Mouse (Mus musculus) embryo, embryonic 10 days (tissue): ENCODE measurements at regions not wholly inside any gene's neighbourhood (a gene's known extent, or its start where the extent isn't known, plus 50 kb on each side); places are given as distances from the start of the nearest gene placed in this dataset.

Experiments used
- DNase-seq: peaks from one replicate; pipeline ENCODE4 v3.0.0-alpha.2; 2015; ENCODE audit warnings: low spot score

DNA sequence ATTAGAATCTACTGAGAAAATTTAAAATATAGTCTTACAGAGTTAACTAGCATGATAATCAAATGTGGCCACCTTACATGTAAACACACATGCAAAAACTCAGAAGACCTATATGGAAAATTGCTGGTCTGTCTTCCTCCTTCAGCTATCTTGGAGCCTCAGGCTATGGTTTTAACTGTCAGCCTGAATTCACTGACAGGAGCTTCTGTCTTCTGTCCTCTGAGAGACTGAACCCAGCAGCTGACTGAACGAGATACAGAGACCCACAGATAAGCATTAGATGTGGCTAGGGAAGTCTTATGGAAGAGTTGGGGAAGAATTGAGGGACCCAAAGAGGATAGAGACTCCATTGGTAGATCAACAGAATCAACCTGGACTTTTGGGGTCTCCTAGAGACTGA lies 360.0 kb upstream of the Meox2 start:
- DNase-seq = no peak

DNA sequence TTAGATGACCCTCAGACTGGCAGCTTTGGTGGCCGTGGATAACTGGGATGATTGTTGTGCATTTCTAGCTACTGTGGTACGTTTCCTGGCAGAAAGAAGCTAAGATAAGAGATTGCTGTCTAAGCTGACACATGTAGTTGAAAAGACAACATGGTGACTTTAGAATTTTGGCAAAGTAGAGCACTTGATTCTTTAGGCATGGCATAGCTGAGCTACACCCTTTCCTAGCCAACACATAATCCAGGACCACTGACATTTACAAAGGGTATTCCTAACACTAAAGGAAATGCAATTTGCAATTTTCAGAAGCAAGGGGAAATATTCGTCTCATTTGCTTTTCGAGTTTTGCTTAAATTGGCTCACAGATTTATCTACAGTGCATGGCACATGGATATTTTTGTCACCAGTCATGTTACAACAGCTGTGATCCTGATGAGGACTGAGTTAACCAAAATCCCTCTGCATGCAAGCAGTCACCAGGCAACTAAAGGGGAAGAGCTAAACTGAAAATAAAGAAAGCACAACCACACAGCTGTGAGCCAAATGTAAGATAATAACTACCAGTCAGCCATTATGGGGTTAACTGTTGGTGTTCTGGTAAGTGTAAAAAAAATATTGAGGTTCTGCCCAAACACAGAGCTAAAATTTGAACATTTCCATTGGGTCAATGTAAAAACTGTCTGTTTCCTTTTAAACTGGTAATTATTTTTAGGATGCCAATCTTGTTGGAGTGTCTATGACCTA lies 342.9 kb upstream of the Meox2 start:
- DNase-seq = no peak

DNA sequence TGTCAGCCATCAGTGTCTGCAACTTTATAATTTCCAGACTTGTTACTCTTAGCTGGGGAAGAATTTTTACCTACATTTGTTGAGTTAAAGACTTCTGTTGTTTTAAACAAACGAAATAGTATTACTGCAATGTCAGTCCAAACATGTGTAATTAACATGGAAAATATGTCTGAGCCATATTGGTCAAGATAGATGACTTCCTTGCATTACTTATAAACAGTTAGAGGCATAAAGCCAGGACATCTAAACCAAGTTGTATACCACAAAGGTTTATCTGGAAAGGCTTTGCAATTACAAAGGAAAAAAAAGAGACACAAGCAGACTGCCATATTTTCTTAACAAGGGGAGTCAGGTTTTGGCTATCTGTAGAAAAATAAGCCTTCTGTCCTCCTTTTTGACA lies 342.2 kb upstream of the Meox2 start:
- no peak for DNase-seq

DNA sequence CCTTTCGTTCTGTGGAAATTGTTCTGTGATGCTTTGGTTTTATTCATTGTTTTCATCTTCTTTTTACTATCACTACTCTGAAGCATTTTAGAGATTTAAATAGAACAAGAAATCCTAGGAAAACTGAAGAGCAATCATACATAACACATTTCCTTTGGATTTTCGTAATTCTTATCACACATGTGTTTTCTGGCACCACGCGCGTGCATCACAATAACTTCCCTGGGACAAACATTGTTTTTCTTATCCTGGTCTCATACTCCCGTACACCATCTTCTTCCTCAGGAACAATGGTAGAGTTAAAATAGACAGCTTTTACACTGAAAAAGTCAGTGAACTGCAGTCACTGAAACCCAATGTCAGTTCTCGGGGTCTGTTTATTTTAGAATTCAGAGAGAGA lies 327.6 kb upstream of the Meox2 start:
- no peak for DNase-seq

DNA sequence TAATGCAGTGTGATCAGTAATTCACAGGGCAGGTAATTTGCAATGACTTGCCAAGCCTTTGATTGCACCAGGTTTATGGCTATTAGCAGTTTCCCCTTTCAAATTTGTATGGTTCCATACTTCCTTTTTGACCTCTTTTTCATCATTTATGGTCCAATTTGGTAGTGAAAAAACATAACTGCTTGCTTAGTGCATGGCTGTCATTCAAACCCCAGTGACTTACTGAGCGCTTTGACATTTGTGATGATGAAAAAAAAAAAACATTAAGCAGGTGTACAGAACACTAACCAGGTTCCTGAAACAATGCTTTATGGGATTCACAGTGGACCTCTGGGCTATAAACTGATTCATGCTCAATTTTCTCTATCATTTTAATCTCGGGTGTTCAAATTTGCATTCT lies 317.5 kb upstream of the Meox2 start:
- DNase-seq = no peak

DNA sequence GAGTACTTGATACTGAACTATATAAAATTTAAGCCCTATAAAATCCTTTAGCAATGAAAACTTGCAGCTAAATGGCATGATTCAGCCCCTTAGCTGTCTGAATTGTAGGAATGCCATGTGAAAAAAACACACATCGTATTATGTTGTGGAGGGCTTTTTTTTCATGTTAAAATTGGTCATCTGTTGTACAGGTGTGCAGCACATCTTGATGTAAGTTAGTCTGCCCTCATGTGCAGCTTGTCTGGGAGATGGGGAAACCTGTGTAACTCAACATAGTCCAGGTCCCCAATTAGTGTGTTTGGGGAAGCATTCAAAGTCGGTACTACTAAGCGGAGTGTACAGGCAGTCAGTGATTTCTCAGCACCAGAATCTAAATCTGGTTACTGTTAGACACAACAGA lies 316.9 kb upstream of the Meox2 start:
- no peak for DNase-seq

DNA sequence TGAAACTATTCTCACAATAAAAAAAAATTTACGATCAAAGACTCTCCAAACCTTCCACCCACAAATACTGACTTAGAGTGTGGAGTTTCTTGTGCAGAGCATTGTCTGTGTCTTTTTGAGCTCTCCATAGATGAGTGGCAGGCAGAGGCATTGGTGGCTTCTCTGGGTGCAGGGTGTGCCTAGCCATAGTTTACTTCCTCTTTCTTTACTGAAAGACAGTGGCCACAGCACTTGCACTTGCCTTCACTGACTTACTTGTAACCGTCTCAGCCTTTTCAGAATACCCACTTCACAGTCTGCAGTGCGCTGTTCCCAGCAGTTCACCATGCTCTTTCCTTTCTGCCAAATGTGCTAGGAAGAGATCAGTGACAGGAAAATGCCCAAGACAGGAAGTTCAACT lies 316.1 kb upstream of the Meox2 start:
- no peak for DNase-seq

DNA sequence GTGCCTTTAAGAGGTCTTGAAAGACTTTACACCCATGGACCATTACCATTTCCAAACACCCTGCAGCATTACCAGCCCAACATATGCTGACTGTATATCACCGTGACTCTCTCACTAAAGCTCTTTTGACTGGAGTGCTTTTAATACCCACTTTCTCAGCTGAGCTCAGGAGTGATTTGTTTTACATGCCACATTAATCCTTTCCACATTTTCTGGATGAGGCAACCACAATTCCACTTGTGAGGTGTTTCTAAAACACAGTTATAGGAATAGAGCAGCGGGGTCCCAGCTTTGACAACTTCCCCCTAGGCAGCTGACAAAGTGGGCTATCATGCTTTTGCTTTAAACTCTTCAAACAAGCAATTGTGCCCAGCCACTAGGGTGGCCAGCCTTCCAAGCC lies 314.5 kb upstream of the Meox2 start:
- DNase-seq = peak; percentile 56

DNA sequence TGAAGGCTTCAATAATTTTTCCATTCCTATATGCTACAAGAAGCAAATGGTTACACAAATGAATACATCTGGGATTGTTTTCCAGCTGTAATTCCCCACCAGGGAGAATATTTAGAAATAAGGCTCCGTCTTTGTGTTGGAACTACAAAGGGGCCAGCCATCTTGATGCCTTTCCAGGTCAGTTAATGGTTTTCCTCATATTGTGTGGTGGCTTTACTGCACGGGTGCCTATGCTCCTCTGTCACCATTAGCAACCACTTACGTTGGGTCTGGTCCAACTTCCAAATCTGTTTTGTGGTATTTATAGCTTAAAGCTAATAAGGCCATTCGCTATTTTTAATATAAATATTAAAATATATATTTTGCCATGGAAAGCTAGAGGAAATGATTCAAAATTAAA lies 312.1 kb upstream of the Meox2 start:
- no peak for DNase-seq

DNA sequence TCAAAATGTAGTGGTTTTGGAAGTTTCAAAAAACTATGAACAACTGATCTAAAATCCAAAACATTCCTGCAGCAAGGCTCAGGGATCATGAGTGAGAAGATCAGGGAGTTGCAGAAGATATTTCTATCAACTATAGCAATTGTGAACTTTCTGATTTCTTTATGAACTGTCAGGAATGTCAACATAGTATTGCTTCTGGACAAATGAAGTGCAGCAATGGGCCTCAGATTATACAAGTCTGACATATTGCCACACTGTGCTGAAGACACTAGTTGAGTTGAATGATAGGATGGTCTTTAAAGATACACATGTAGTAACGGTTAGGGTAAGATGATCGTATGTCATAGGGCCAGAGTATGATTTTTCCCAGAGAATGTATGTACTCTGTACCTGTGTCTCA lies 290.4 kb upstream of the Meox2 start:
- no peak for DNase-seq

DNA sequence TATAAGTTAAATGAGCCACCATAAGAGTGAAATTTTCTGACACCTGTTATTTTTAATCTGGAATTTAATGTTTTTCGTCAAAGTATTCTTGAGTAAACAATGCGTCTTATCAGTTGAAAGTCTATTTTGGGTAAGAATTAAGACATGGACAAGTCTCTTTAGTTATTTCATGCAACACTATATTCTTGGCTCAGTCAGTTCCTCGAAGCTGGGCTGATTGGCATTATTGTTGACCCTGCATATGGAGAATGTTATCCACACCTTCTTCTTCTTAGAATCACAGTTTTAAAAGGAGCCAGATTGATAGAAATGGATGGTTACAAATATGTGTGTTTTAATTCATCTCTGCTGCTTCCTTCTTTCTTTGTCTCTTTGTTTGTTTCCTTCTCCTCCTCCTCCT lies 289.5 kb upstream of the Meox2 start:
- DNase-seq = no peak

DNA sequence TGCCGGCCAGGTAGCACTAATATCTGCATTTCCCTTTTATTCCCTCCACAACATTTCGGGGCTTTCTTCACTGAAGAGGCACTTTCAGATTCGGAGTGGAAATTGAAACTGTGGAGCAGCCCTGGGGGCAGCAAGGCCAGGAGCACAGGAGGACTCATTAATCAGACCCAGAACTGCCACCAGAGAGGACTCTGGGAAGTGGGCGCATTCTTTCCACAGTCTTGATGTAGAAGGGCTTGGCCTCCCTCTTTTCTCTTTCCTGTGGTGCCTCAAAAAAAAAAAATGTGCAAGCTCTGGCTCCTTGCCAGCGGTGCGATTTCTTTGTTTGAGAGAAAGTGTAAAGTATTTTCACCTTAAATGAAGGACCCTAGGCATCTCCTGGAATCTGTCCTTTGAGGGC lies 281.6 kb upstream of the Meox2 start:
- DNase-seq = no peak

DNA sequence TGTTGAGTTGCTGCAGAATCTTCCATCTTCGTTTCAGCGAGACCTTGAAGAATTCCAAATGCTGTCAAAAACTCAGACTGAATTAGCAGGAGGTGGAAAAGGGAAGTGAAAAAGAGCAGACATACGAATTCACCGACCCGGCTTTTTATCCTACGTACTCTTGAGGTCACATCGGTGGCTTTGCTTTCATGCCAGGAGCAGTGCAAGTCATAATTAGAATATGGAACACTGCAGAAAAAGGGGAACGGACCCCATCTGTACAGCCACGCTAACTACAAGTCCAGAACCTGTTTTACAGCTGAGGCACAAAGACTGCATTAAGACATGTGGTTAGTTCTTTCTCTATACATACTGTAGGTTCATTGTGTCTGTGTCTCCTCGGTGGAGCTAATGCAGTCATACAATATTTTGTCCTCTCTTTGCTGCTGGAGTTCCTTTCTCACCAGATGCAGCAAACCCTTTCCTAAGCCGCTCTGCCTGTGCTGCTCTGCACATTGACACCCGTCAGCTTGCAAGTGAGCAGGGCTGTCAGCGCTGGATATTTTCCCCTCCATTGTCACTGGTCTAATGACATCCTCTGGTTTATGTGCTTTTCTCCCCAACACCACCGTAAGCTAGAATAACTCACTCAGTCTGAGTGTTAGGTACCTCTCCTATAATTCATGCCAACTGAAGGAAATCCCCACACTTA lies 276.9 kb upstream of the Meox2 start:
- DNase-seq = no peak

DNA sequence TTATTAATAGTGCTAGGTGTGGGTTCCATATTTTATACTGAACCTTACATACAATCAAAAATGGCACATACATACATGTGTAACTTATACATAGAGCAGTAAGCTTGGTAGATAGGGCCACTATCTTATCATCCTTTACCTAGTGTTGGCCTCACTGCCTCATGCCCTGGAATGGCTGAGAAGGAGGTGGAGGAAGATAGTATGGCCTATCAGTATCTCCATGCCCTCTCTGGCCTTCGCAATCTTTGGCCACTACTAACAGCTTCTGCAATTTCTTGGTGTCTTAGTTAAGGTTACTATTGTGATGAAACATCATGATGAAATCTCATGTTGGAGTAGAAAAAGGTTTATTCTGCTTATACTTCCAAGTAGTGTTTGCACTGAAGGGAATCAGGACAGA lies 265.4 kb upstream of the Meox2 start:
- no peak for DNase-seq

DNA sequence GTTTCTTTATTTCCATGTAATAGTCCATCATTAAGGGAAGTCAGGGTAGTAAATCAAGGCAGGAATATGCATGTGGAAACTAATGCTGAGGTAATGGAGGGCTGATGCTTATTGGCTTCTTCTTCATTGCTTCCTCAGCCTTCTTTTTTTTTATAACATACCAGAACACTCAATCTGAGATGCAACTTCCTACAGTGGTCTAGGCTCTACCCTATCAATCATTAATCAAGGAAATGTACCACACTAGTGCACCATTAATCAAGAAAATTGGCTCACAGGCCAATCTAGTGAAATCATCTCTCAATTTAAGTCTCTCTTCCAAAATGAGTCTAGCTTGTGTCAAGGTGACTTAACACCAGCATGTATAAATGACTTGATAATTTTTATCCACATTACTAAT lies 263.2 kb upstream of the Meox2 start:
- no peak for DNase-seq

DNA sequence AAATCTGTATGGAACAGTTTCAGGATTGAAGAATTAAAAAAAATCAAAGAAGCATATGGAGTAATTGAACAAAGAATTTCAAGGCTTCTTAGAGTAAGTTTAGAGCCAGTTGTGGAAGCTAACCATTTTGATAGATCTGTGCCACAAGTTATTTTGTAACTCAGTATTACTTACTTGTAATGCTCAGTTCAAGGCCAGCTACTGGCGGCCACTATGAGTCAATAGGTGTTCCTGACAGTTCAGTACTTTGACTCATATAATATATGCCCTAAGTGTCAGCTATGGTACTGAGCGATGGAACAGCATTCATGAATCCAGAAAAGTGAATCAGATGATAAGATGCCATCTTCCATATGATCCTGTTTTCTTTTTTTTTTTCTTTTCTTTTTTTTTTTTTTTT lies 259.3 kb upstream of the Meox2 start:
- no peak for DNase-seq

DNA sequence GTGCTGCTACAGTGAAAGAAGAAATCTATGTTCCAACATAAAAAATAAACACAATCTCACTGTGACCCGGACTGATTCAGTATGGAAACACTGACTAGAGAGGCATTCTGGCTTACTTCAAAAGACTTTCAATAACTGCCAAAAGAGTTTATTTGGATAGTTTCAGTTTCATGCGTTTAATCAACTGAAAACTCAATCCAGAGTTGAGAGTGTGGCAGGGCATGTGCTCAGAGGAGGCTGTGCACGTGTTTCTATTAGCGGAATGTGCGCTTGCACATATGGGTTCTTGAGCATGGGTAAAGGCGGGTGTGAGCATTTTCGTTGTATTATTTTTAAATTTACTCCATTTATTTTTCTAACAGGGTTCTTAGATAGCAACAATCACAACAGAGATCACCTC lies 245.2 kb upstream of the Meox2 start:
- DNase-seq = no peak

DNA sequence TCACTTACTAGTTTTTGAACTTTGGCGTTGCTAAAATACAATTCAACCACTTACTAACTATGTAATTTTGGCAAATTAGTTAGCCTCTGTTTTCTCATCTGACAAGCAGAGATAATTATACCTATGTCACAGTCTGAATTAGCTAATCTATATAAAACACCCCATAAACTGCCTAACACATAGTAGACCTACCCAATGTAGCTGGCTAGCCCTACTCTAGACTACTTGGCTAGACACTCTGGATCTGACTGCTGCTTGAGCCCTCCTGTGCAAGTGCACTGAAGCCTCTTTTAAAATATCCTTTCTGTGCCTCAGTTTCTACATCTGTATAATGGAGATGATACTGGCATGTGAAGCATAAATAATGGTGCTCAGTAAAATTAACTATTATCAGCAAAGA lies 227.6 kb upstream of the Meox2 start:
- no peak for DNase-seq

DNA sequence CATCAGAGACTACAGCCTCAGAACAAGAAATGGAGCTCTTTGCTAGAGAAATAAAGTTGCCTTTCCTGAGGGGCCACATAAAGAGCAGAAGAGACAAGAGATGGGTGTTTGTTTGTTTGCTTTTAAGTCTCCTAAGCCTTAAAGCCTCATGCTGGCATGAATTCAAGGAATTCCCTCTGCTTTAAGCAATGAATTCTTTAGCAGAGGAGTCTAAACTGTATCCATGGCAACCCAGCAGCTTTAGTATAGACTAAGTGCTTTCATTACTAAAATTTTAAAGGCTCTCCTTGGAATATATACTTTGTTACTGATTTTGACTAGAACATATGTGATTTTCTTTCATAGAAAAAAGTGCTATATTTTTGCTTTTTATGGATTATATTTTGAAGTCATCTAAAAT lies 195.0 kb upstream of the Meox2 start:
- no peak for DNase-seq

DNA sequence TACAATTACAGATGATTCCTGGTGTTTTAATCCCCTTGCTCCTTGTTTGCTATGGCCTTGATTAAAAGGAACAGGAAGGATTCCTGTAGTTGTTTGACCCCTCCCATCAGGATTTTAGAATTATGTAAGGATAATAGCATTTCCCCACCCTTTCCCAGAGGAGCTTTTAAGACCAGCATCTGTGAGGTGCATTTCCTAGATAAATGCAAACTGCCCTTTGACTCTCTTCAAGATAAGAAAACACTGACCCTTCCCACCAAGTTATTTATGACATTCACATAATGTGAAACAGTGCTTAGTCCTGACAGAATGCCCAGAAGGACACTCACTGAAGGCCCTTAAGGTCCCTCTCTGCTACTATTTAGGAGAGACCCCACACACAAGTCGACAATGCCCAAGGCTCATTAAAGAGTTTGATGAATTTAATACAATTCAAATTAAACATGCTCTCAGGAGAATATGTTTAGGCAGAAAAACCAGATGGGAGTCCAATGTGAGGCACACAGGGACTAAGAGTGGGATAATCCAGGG lies 190.7 kb upstream of the Meox2 start:
- peak; percentile 31 for DNase-seq

DNA sequence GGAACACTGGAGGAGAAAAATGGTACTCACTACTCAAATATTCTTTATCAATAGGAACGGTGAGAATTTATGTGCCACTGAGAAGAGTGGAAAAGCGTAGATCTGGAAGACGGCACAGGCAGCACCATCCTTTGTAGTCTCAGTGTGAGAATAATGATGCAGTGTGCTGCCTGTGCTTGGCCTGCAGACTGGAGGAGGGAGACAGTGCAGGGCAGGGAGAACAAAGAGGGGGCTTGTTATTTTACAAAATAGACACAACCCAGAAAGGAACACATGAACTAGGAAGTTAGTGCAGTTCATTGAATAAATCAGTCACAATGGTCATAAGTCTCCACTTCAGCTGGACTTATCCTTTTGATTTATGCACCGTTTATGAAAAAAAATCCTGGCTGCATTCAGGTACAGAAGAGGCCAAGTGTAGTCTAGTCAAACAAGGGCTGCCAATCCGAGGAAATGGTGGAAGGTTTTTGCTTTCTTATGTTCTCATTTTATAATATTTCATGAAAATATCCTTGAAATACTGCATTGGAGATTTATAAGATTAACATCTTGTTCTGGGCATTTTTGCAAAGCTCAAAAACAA lies 190.0 kb upstream of the Meox2 start:
- peak; percentile 42 for DNase-seq

DNA sequence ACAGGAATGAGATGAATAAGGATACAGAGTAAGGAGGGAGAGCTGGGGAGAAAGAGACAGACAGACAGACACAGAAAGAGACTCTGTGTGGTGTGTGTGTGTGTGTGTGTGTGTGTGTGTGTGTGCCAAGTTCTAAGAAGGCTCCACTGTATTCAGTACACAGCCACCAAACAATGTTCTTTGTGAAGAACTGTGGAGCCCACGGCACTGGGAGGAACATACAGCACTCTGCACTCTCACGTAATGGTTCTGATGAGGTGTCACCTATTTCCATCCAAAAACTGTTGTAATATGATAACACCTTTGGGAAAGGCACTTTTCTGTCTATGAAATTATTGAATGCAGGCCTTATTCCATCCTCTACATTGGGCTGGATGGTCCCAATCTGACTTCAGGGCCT lies 184.8 kb upstream of the Meox2 start:
- no peak for DNase-seq

DNA sequence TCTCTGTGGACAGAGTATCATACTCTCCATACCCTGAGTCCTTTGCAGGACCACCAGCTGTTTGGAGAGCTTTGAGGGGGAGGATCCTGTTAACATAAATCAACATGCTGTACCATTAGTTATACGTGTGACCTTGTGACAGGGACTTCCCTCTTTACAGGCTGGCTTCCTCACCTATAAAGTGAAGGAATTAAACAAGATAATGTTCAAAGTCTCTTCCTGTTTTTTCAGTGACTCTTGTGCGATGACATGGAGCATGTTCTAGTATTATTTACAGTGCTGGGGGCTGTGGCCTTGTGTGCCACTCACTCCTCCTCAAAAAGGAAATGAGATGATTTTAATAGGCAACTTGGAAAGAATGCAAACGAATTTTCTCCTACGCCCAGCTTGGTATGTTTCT lies 182.1 kb upstream of the Meox2 start:
- no peak for DNase-seq
